Mouse (Mus musculus) yolk sac, embryonic 10.5 days (tissue): ENCODE results near the gene S100a4.
A peak's percentile ranks its signal among the peaks of the same experiment; 100 is the strongest.

Source experiments
- DNase-seq: peaks from one replicate; pipeline ENCODE4 v3.0.0-alpha.2; 2017; ENCODE audit warnings: low spot score

Gene S100a4

GRCm38 (mm10) chr3:90603623-90604022 is at the start of gene S100a4:
S100a4 (plus strand) TSS chr3:90603771.
- no peak for DNase-seq

GRCm38 (mm10) chr3:90555954-90556353 is 47.6 kb upstream of the S100a4 start:
- no peak for DNase-seq

- no peak for DNase-seq
These were observed 43.5 kb upstream of the S100a4 start, which contains the start of gene S100a3 for GRCm38 (mm10) chr3:90560008-90560628. S100a3 (plus strand) TSS chr3:90560578.

GRCm38 (mm10) chr3:90574691-90575090 is 28.9 kb upstream of the S100a4 start:
- no peak for DNase-seq

GRCm38 (mm10) chr3:90575320-90575719 is 28.3 kb upstream of the S100a4 start:
- DNase-seq = no peak

GRCm38 (mm10) chr3:90576351-90577001 is 27.1 kb upstream of the S100a4 start:
- no peak for DNase-seq

GRCm38 (mm10) chr3:90579433-90579832 is 24.1 kb upstream of the S100a4 start:
- DNase-seq = peak; percentile 11

- no peak for DNase-seq
These were observed 22.4 kb upstream of the S100a4 start for GRCm38 (mm10) chr3:90581141-90581540.

GRCm38 (mm10) chr3:90582156-90582555 is 21.4 kb upstream of the S100a4 start:
- DNase-seq = no peak

- no peak for DNase-seq
These were observed 21.0 kb upstream of the S100a4 start for GRCm38 (mm10) chr3:90582556-90582955.

- peak; percentile 36 for DNase-seq
These were observed 19.7 kb upstream of the S100a4 start for GRCm38 (mm10) chr3:90583893-90584292.

GRCm38 (mm10) chr3:90585595-90585994 is 18.0 kb upstream of the S100a4 start:
- peak; percentile 66 for DNase-seq

- no peak for DNase-seq
These were observed 17.4 kb upstream of the S100a4 start for GRCm38 (mm10) chr3:90586016-90586643.

GRCm38 (mm10) chr3:90586906-90587305 is 16.7 kb upstream of the S100a4 start:
- DNase-seq = peak; percentile 22

GRCm38 (mm10) chr3:90587361-90588101 is 16.0 kb upstream of the S100a4 start:
- DNase-seq = no peak

GRCm38 (mm10) chr3:90589390-90589789 is 14.2 kb upstream of the S100a4 start:
- no peak for DNase-seq

GRCm38 (mm10) chr3:90589947-90590346 is 13.6 kb upstream of the S100a4 start, which contains the start of gene S100a2:
S100a2 (plus strand) TSS chr3:90590247.
- DNase-seq = no peak

GRCm38 (mm10) chr3:90594466-90594865 is 9.1 kb upstream of the S100a4 start:
- DNase-seq = no peak

GRCm38 (mm10) chr3:90595556-90595955 is 8.0 kb upstream of the S100a4 start:
- DNase-seq = no peak

- no peak for DNase-seq
These were observed 6.8 kb upstream of the S100a4 start for GRCm38 (mm10) chr3:90596810-90597209.

GRCm38 (mm10) chr3:90597736-90598135 is 5.8 kb upstream of the S100a4 start:
- no peak for DNase-seq

- DNase-seq = no peak
These were observed 5.4 kb upstream of the S100a4 start for GRCm38 (mm10) chr3:90598212-90598611.
